Mouse (Mus musculus) midbrain, postnatal 0 days (tissue): Measurements from ENCODE around the gene Islr2. TPM values are rescaled to one million over a fixed set of nuclear protein-coding genes. Genes with fewer than 3 reads are reported as not detected.

Experiments
- ATAC-seq: fragments of 200-750 bp; cut with Nextera tagmentation; 2 replicates; pipeline ENCODE4 v1.8.0; 2017; ENCODE audit warnings: moderate number of reproducible peaks, mild to moderate bottlenecking, moderate TSS enrichment, moderate library complexity; ENCODE audit not compliant: low FRiP score
- DNase-seq: peaks from one replicate; pipeline ENCODE4 v3.0.0-alpha.2; 2015; ENCODE audit warnings: low spot score
- H3K27ac ChIP-seq: fragments of 300-500 bp; sonication (generic); 2 replicates; pipeline ENCODE4 v1.5.1; 2014; ENCODE audit warnings: low read depth, mild to moderate bottlenecking, low read length, mixed read lengths
- H3K27me3 ChIP-seq: fragments of 300-500 bp; sonication (generic); 2 replicates; pipeline ENCODE4 v1.6.1; 2014; ENCODE audit warnings: low read length, control low read depth, mixed read lengths; ENCODE audit not compliant: insufficient read depth
- H3K36me3 ChIP-seq: fragments of 300-500 bp; sonication (generic); 2 replicates; pipeline ENCODE4 v1.6.1; 2014; ENCODE audit warnings: low read length, control low read depth, mixed read lengths; ENCODE audit not compliant: insufficient read depth
- H3K4me1 ChIP-seq: fragments of 300-500 bp; sonication (generic); 2 replicates; pipeline ENCODE4 v1.6.1; 2014; ENCODE audit warnings: mild to moderate bottlenecking, control low read depth, antibody characterized with exemption, low read length, mixed read lengths; ENCODE audit not compliant: insufficient read depth
- H3K4me2 ChIP-seq: fragments of 300-500 bp; sonication (generic); 2 replicates; pipeline ENCODE4 v1.6.1; 2014; ENCODE audit warnings: low read depth, mild to moderate bottlenecking, low read length, mixed read lengths; ENCODE audit not compliant: poor library complexity, severe bottlenecking
- H3K4me3 ChIP-seq: fragments of 300-500 bp; sonication (generic); 2 replicates; pipeline ENCODE4 v1.5.1; 2014; ENCODE audit warnings: low read depth, mild to moderate bottlenecking, low read length, moderate library complexity
- H3K9ac ChIP-seq: fragments of 300-500 bp; sonication (generic); replicated peaks from 2 replicates; pipeline ENCODE4 v1.6.1; 2014; ENCODE audit warnings: mild to moderate bottlenecking, low read length, moderate library complexity, mixed read lengths; ENCODE audit not compliant: poor library complexity, severe bottlenecking
- H3K9me3 ChIP-seq: fragments of 300-500 bp; sonication (generic); 2 replicates; pipeline ENCODE4 v1.6.1; 2016; ENCODE audit warnings: low read length, control low read depth
- CTCF ChIP-seq: IDR thresholded peaks from 2 replicates; pipeline ENCODE4 v1.5.1; 2016; ENCODE audit warnings: antibody characterized with exemption, mild to moderate bottlenecking
- WGBS: fragments of 180-500 bp; shearing (Covaris S2); extraction: QIAGEN DNeasy Blood & Tissue Kit; methylation state at CpG from one replicate; pipeline ENCODE4 v1.1.7; 2014; 5-methylcytosine and 5-hydroxymethylcytosine counted together
- polyA plus RNA-seq: library from polyadenylated mRNA; unstranded; fragments of >200 nt; fragmentation: Nextera tagmentation; extraction: Ambion mirVana; gene quantifications from 2 replicates; pipeline ENCODE4 v1.2.1, GENCODE M21; 2015
- total RNA-seq: library from RNA; depleted of rRNA; stranded (reverse); fragments of >200 nt; gene quantifications from 2 replicates; pipeline ENCODE4 v1.2.3, GENCODE M21; 2014

Islr2 gene
- total and polyA plus RNA-seq, 2 experiments from 2014 or later = 18.1 to 267 TPM

DNA sequence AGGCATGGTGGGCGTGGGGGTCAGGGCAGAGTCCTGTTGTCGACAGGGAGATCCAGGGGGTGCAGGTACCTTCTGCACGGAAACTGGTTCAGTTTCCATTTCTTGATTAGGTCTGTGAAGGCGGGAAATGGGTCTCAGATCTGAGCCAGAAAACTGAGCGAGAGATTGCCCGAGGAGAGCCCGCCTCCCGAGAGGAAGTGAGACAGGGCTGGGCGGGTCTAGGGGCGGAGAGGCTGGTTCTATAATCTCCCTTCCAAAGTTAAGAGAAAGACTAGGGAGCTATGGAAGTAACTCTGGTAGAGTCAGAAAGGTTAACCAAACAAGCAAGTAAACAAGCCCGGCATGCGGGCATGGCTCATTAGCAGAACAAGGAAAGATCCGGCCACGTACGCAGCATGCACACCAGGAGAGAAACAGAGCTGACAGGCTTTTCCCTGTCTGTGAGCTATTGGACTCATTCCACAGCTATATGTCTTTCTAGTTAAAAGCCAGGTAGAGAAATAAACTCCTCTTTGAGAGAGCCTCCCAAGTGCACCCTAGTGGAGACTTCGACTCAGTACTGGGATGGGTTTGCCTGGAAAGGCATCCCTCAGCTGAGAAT is 45.6 kb upstream of the Islr2 start, which contains the start of gene Pml:
Gene Pml (minus strand): TSS at position 195 of the 601 bp plus-strand sequence.
- WGBS = 3% methylated on average over 16 of the region's 16 CpGs
- H3K36me3 ChIP-seq = no peaks in the 10 kb centered on the region
- H3K4me1 ChIP-seq = peaks cover 4% of the 10 kb centered on the region; the same call in 1 of the 2 replicates
- no peak for ATAC-seq
- peak; percentile 51 for DNase-seq
- no peaks in the 10 kb centered on the region for H3K27me3 ChIP-seq
- H3K9ac ChIP-seq = peak within 1 kb of the TSS; percentile 46
- peak; percentile 71 for TF ChIP-seq CTCF
- H3K27ac ChIP-seq = peak within 1 kb of the TSS; percentile 39
- peak within 1 kb of the TSS; percentile 54 for H3K4me2 ChIP-seq
- no peaks in the 10 kb centered on the region for H3K9me3 ChIP-seq
- H3K4me3 ChIP-seq = peak within 1 kb of the TSS; percentile 32

- peak overlapping the region; percentile 32 for H3K4me3 ChIP-seq
- peak overlapping the region; percentile 54 for H3K4me2 ChIP-seq
- no peak for TF ChIP-seq CTCF
- no peaks in the 10 kb centered on the region for H3K36me3 ChIP-seq
- ATAC-seq (no peak), DNase-seq (no peak)
- H3K9me3 ChIP-seq = no peaks in the 10 kb centered on the region
- WGBS = 46% methylated on average over 7 of the region's 7 CpGs
- H3K27me3 ChIP-seq = no peaks in the 10 kb centered on the region
- no peak overlapping the region for H3K9ac ChIP-seq
- H3K4me1 ChIP-seq = peaks cover 4% of the 10 kb centered on the region; the same call in 1 of the 2 replicates
- peak overlapping the region; percentile 39; the same call in 1 of the 2 replicates for H3K27ac ChIP-seq
Measured at GRCm38 (mm10) chr9:58248746-58249413, 44.8 kb upstream of the Islr2 start.

GRCm38 (mm10) chr9:58247064-58247759 is 43.1 kb upstream of the Islr2 start:
- peak overlapping the region; percentile 31; the same call in 1 of the 2 replicates for H3K4me2 ChIP-seq
- no peak overlapping the region for H3K27ac ChIP-seq
- H3K4me3 ChIP-seq = no peak overlapping the region
- H3K9ac ChIP-seq = peak overlapping the region; percentile 44; the same call in 1 of the 2 replicates
- ATAC-seq (no peak), DNase-seq (peak; percentile 87)
- 15% methylated on average over 25 of the region's 25 CpGs for WGBS
- peaks cover 4% of the 10 kb centered on the region; the same call in 1 of the 2 replicates for H3K4me1 ChIP-seq
- no peaks in the 10 kb centered on the region for H3K9me3 ChIP-seq
- H3K36me3 ChIP-seq = no peaks in the 10 kb centered on the region
- TF ChIP-seq CTCF = peak; percentile 80
- H3K27me3 ChIP-seq = no peaks in the 10 kb centered on the region

DNA sequence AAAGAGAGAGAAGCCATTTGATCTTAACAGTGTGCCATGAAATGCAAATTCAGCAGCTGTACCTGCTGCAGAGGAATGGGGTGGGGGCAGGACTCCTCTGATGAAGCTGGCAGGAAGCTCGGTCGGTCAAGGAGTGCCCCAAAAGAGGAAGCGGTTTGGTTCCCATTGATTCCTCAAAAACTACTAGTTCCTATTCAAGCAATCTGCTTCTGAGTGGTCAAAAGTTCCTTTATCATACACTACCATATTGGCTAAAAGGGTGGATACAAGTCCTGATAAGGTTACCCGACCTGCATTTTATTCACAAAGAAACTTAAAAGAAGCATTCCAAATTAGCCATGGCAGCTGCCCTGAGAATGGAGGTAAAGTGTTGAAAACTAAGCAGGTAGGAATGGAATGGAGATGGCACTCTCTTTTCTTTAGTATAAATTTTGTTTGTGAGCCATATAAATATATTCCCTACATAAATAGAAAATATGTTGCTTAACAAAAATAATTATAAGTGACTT is 42.0 kb upstream of the Islr2 start:
- no peak overlapping the region for H3K4me2 ChIP-seq

GRCm38 (mm10) chr9:58243696-58244095 is 39.6 kb upstream of the Islr2 start:
- no peaks in the 10 kb centered on the region for H3K36me3 ChIP-seq
- 98% methylated on average over 6 of the region's 6 CpGs for WGBS
- no peaks in the 10 kb centered on the region for H3K9me3 ChIP-seq
- H3K4me2 ChIP-seq = no peak overlapping the region
- no peaks in the 10 kb centered on the region for H3K27me3 ChIP-seq
- H3K27ac ChIP-seq = no peak overlapping the region
- TF ChIP-seq CTCF = no peak
- H3K9ac ChIP-seq = no peak overlapping the region
- DNase-seq = no peak
- peaks cover 4% of the 10 kb centered on the region; the same call in 1 of the 2 replicates for H3K4me1 ChIP-seq
- H3K4me3 ChIP-seq = no peak overlapping the region
- no peak for ATAC-seq

More for the DNA sequence above, 42.0 kb upstream of the Islr2 start:
- TF ChIP-seq CTCF = no peak
- 64% methylated on average over 4 of the region's 4 CpGs for WGBS
- Histone ChIP-seq H3K36me3 (no peaks in the 10 kb centered on the region), H3K27me3 (no peaks in the 10 kb centered on the region), H3K9me3 (no peaks in the 10 kb centered on the region), H3K4me3 (no peak overlapping the region), H3K27ac (no peak overlapping the region), H3K9ac (no peak overlapping the region), H3K4me1 (peaks cover 4% of the 10 kb centered on the region; the same call in 1 of the 2 replicates)
- DNase-seq = no peak
- no peak for ATAC-seq
